Mouse (Mus musculus) embryonic facial prominence, embryonic 12.5 days (tissue): ENCODE results near the gene Disc1. TPM values are rescaled to one million over a fixed set of nuclear protein-coding genes. Genes with fewer than 3 reads are reported as not detected.

Experiments
- ATAC-seq: fragments of 200-750 bp; cut with Nextera tagmentation; 2 replicates; pipeline ENCODE4 v1.8.0; 2017; ENCODE audit not compliant: insufficient number of reproducible peaks, insufficient read depth, low FRiP score, low TSS enrichment
- H3K27ac ChIP-seq: fragments of 300-500 bp; sonication (generic); 2 replicates; pipeline ENCODE4 v1.5.1; 2016; ENCODE audit warnings: mild to moderate bottlenecking
- H3K27me3 ChIP-seq: fragments of 300-500 bp; sonication (generic); 2 replicates; pipeline ENCODE4 v1.6.1; 2016; ENCODE audit warnings: mild to moderate bottlenecking, moderate library complexity
- H3K36me3 ChIP-seq: fragments of 300-500 bp; sonication (generic); 2 replicates; pipeline ENCODE4 v1.6.1; 2016; ENCODE audit warnings: mild to moderate bottlenecking
- H3K4me1 ChIP-seq: fragments of 300-500 bp; sonication (generic); 2 replicates; pipeline ENCODE4 v1.6.1; 2016
- H3K4me2 ChIP-seq: fragments of 300-500 bp; sonication (generic); replicated peaks from 2 replicates; pipeline ENCODE4 v1.6.1; 2016; ENCODE audit warnings: mild to moderate bottlenecking, moderate library complexity
- H3K4me3 ChIP-seq: fragments of 300-500 bp; sonication (generic); 2 replicates; pipeline ENCODE4 v1.5.1; 2016; ENCODE audit warnings: mild to moderate bottlenecking
- H3K9ac ChIP-seq: fragments of 300-500 bp; sonication (generic); 2 replicates; pipeline ENCODE4 v1.6.1; 2016; ENCODE audit warnings: mild to moderate bottlenecking, moderate library complexity
- H3K9me3 ChIP-seq: fragments of 300-500 bp; sonication (generic); 2 replicates; pipeline ENCODE4 v1.6.1; 2016; ENCODE audit warnings: mild to moderate bottlenecking, moderate library complexity
- WGBS: fragments of 180-500 bp; shearing (Covaris S2); methylation state at CpG from one replicate; pipeline ENCODE4 v1.1.7; 2016; 5-methylcytosine and 5-hydroxymethylcytosine counted together
- polyA plus RNA-seq: library from polyadenylated mRNA; unstranded; fragments of >200 nt; fragmentation: Nextera tagmentation; extraction: Ambion mirVana; gene quantifications from 2 replicates; pipeline ENCODE4 v1.2.1, GENCODE M21; 2016

The Disc1 gene
- polyA plus RNA-seq, 1 experiment from 2014 or later: 2.9 TPM

DNA sequence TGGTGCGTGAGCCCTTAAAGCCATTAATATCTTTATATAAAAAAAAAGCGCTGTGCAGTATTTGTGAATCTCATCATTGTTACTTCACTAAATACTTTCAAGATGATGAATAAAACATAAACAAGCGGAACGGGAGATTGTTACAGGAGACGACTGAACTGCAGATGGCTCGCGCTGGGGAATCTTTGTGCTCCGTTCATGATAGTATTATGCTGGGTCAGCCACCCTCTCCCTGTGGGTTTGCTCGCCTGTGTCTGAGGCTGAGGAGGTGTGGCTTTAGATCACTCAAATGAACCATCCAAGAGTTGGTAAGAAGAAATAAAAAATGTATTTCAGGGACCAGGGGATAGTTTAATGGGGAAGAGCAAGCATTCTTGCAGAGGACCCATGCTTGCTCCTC, 113.0 kb downstream of the Disc1 start:
- Histone ChIP-seq H3K9me3 (no peaks in the 10 kb centered on the region), H3K27me3 (no peaks in the 10 kb centered on the region), H3K4me1 (no peaks in the 10 kb centered on the region), H3K9ac (no peak overlapping the region), H3K27ac (no peak overlapping the region), H3K4me3 (no peak overlapping the region), H3K4me2 (no peak overlapping the region), H3K36me3 (no peaks in the 10 kb centered on the region)
- WGBS: 74% methylated on average over 9 of the region's 9 CpGs
- no peak for ATAC-seq

DNA sequence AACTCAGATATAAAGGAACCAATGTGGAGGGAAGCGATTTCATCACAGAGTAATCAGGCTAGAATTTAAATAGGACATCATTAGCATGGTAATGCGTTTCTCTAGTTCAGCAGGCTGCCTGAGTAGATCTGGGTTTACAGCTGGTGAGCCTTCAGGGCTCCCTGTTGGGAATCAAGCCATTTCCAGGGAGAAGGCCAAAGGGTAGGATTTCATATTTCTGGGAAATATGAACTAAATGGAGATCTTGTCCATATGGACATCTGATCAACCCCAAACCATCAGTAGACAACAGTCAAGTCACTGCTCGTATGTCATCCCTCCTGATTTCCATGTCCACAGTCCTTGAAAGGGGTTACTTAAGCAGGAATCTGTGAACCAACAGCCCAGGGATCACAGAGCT, 115.6 kb downstream of the Disc1 start:
- no peaks in the 10 kb centered on the region for H3K9me3 ChIP-seq
- ATAC-seq: no peak
- WGBS: 42% methylated on average over 3 of the region's 3 CpGs

DNA sequence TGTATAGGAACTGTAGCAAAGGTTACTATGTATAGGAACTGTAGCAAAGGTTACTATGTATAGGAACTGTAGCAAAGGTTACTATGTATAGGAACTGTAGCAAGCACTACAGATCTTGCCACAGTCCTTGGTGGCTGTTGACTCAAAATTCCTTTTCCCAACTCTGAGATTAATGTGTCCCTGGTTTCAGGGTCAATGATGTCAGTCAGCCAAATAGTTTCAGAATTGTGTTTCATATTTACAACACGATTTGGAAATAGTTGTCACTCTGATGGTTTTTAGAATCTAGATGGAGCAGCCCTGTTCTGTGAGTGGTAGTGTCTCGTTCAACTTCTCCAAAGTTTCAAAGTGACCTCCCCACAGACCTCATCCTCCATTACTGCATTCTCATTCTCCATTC, 117.5 kb downstream of the Disc1 start:
- H3K36me3 ChIP-seq: no peaks in the 10 kb centered on the region
- H3K27me3 ChIP-seq: 0 out of 2 replicates have a peak, but pooled peaks cover 3% of the 10 kb centered on the region
- H3K4me3 ChIP-seq: no peak overlapping the region
- H3K4me1 ChIP-seq: 0 out of 2 replicates have a peak, but pooled peaks cover 5% of the 10 kb centered on the region
- H3K27ac ChIP-seq: no peak overlapping the region
- no peak for ATAC-seq
- H3K9ac ChIP-seq: no peak overlapping the region
- H3K4me2 ChIP-seq: no peak overlapping the region
- WGBS: 84% methylated on average over 2 of the region's 2 CpGs
- no peaks in the 10 kb centered on the region for H3K9me3 ChIP-seq

More for the DNA sequence above, 115.6 kb downstream of the Disc1 start:
- Histone ChIP-seq H3K27ac (no peak overlapping the region), H3K4me2 (no peak overlapping the region), H3K4me3 (no peak overlapping the region), H3K27me3 (0 out of 2 replicates have a peak, but pooled peaks cover 3% of the 10 kb centered on the region), H3K9ac (no peak overlapping the region), H3K36me3 (no peaks in the 10 kb centered on the region), H3K4me1 (0 out of 2 replicates have a peak, but pooled peaks cover 2% of the 10 kb centered on the region)

DNA sequence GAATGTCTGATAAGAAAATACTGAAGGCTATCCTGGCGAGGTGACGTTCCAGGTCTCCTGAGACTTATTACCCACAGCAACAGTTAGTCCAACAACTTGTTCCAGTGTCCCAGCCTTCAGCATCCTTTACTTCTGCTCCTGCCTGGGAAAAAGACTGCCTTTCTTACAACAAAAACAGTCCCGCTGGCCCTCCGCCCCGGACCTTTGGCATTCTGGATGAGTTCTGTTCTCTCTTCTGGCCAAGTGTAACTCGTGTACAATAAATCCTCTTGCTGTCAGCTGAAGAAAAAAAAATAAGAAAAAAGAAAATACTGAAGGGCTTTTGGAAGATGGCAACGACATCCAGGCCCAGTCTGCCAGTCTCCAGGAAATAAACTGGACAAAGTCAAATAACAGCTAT, 120.2 kb downstream of the Disc1 start:
- WGBS: 88% methylated on average over 7 of the region's 7 CpGs
- Histone ChIP-seq H3K27me3 (0 out of 2 replicates have a peak, but pooled peaks cover 3% of the 10 kb centered on the region), H3K4me3 (no peak overlapping the region), H3K36me3 (no peaks in the 10 kb centered on the region), H3K9ac (no peak overlapping the region), H3K9me3 (no peaks in the 10 kb centered on the region), H3K4me1 (peaks cover 5% of the 10 kb centered on the region; the same call in 1 of the 2 replicates), H3K27ac (no peak overlapping the region), H3K4me2 (no peak overlapping the region)
- ATAC-seq: no peak

DNA sequence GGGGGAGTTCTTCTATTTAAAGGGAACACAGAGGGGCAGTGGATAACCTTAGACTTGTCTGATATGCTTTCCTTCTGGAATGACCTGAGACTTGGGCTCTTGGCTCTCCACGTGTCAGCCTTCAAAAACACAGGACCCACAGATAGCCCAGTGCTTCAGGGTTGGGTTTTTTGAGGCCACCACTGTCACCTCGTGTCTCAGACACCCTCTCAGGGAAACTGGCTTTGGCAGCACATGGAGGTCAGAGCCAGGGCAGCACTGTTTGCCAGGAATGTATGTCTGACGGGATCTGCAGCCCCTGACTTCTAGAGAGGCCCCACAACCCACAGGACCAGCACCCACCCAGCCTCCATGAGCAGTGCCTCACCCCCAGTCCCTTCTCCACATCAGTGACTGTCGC, 120.9 kb downstream of the Disc1 start:
- no peaks in the 10 kb centered on the region for H3K36me3 ChIP-seq
- H3K4me2 ChIP-seq: no peak overlapping the region
- 0 out of 2 replicates have a peak, but pooled peaks cover 3% of the 10 kb centered on the region for H3K27me3 ChIP-seq
- peaks cover 5% of the 10 kb centered on the region; the same call in 1 of the 2 replicates for H3K4me1 ChIP-seq
- no peak overlapping the region for H3K27ac ChIP-seq
- H3K9ac ChIP-seq: no peak overlapping the region
- WGBS: 57% methylated on average over 4 of the region's 4 CpGs
- ATAC-seq: no peak
- H3K4me3 ChIP-seq: no peak overlapping the region
- H3K9me3 ChIP-seq: no peaks in the 10 kb centered on the region

DNA sequence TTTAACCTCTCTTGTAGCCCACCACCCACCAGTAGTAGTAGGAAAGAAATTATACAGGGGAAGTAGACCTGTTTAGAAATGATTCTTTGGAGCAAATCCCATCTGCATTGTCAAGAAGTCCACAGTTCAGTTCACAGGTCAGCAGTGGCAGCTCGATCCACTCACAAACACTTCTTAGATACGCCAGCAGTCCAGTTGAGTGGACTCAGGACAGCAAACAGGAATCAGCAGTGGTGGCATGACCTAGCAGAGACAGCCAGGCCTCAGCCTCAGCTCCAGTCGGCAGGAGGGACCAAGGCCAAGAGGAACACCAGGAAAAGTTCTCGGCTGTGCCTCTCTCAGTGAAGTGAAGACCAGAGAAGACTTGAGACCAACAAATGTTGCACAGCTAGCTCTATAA, 121.7 kb downstream of the Disc1 start:
- ATAC-seq: no peak
- Histone ChIP-seq H3K27me3 (0 out of 2 replicates have a peak, but pooled peaks cover 3% of the 10 kb centered on the region), H3K36me3 (no peaks in the 10 kb centered on the region), H3K9me3 (no peaks in the 10 kb centered on the region), H3K27ac (no peak overlapping the region), H3K4me1 (peaks cover 5% of the 10 kb centered on the region; the same call in 1 of the 2 replicates), H3K9ac (no peak overlapping the region), H3K4me3 (no peak overlapping the region), H3K4me2 (no peak overlapping the region)
- 89% methylated on average over 4 of the region's 4 CpGs for WGBS

DNA sequence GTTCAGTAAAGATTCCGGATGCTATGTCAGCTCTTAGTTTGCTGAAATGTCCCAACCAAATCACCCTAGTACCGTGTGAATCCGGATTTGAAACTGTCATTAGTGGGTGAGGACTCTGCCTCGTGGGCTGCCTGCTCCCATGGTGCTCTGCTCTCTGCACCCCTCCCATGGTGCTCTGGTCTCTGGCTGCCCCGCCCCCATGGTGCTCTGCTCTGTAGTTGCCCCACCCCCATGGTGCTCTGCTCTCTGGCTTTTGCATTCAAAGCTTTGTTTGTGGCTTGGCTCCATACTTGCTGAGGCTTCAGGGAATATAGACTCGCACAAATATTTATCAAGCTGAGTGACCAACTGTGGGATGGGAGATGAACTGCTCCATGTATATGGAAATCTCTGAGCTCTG, 123.1 kb downstream of the Disc1 start:
- 83% methylated on average over 6 of the region's 6 CpGs for WGBS
- Histone ChIP-seq H3K36me3 (no peaks in the 10 kb centered on the region), H3K27me3 (0 out of 2 replicates have a peak, but pooled peaks cover 3% of the 10 kb centered on the region), H3K9ac (no peak overlapping the region), H3K27ac (no peak overlapping the region), H3K4me2 (no peak overlapping the region), H3K9me3 (no peaks in the 10 kb centered on the region), H3K4me3 (no peak overlapping the region), H3K4me1 (peaks cover 5% of the 10 kb centered on the region; the same call in 1 of the 2 replicates)
- ATAC-seq: no peak

DNA sequence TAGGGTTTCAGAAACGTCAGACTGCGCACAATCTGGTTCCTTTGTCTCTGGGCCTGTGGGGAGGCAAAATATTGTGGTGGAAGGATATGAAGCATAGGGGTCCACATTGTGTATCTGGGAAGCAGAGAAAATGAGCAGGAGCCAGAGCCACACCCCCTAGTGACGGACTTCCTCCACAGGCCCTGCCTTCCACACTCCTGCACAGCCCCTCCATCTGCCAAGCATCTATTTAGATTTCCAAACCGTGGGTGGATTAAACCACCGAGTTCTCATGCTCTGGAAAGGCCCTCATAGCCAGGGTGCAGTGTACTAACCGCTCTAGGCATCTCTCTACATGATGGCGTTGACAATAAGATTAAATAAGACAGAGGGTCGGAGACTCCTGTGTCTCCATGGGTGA, 124.0 kb downstream of the Disc1 start:
- H3K9me3 ChIP-seq: no peaks in the 10 kb centered on the region
- 79% methylated on average over 8 of the region's 8 CpGs for WGBS
- no peak overlapping the region for H3K4me2 ChIP-seq
- peaks cover 5% of the 10 kb centered on the region; the same call in 1 of the 2 replicates for H3K4me1 ChIP-seq
- no peak overlapping the region for H3K9ac ChIP-seq
- H3K36me3 ChIP-seq: no peaks in the 10 kb centered on the region
- no peak overlapping the region for H3K4me3 ChIP-seq
- no peak overlapping the region for H3K27ac ChIP-seq
- no peak for ATAC-seq
- H3K27me3 ChIP-seq: 0 out of 2 replicates have a peak, but pooled peaks cover under 1% of the 10 kb centered on the region

DNA sequence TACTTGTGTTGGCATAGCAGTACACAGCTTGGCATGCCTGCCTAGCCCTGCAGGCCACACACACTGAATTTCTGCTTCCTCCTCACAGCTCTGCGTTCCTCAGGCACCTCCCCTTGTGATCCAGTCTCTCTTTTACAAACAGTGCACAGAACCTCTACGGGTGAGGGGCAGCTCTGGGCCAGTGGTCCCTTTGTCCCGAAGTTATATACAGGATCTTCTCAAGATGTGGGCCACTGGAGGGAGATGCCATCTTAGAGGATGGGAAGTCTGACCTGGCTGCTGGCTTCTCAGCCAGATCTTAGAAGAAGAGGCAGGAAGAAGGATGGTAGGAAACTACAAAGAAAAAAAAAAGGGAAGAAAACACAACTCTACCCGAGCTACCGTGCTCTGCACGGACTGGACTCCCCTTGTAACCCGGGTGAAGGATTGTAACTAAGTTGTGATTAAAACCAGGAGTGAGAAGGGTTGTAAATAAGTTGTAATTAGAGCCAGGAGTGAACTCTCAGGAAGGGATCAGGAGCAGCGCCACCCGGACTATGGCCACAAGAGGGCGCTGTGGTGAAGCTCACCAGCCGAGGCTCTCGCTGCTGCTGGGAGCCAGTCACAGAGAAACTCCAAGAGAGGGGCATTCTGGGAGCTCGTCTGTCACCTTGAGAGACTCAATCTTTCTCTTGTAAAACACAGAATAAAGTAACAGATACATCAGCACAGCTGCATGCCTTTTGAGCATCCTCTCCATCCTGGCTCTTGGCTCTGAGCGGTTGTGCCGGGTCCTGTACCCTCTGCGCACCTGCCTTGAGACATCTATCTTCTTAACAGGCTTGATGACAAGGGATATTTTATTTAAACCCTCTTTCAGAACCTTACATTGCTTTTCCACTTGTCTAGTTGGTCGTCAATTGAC, 129.8 kb downstream of the Disc1 start:
- ATAC-seq: no peak
- Histone ChIP-seq H3K4me2 (no peak overlapping the region), H3K9me3 (no peaks in the 10 kb centered on the region), H3K27me3 (peaks cover 7% of the 10 kb centered on the region; the same call in 1 of the 2 replicates), H3K27ac (no peak overlapping the region), H3K9ac (no peak overlapping the region), H3K4me1 (peaks cover 11% of the 10 kb centered on the region), H3K4me3 (no peak overlapping the region), H3K36me3 (no peaks in the 10 kb centered on the region)
- 15% methylated on average over 17 of the region's 17 CpGs for WGBS

DNA sequence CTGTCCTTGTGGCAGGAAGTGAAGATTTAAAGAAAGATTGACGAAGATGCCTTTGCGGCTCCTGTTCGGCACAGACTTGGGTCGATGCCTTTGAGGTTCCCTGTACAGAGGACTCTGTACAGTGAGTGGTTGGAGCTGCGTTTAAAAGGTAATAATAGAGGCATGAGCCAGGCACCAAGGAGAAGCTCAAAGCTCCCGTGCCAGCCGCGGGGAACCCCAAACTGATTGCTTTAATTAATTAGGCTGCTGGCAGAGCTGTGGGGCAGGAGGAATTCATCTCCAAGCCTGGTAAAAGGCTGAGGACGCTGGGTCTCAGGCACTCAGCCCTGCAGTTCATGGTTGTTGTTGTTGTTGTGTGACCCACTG, 130.4 kb downstream of the Disc1 start:
- H3K36me3 ChIP-seq: no peaks in the 10 kb centered on the region
- H3K9ac ChIP-seq: no peak overlapping the region
- peaks cover 11% of the 10 kb centered on the region for H3K4me1 ChIP-seq
- H3K27me3 ChIP-seq: peaks cover 12% of the 10 kb centered on the region; the same call in 1 of the 2 replicates
- H3K4me3 ChIP-seq: no peak overlapping the region
- no peak overlapping the region for H3K27ac ChIP-seq
- no peak overlapping the region for H3K4me2 ChIP-seq
- WGBS: 55% methylated on average over 9 of the region's 9 CpGs
- no peaks in the 10 kb centered on the region for H3K9me3 ChIP-seq
- ATAC-seq: no peak

DNA sequence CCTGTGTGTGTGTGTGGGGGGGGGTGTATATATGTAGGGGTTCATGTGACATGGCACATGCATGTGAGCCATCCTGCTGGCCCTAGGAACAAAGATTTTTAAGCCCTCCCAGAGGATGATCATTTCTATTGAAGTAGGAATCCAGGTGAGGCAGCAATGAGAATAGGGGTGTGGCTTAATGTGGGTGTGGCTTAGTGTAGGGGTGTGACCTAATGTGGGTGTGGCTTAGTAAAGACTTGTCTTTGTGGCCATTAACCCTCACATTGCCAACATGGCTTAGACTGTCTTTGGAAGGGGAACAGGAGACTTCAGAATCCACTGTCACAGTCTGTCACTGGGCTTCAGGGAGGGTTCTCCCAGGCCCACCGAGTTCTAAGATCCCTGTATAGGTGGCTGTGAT, 130.9 kb downstream of the Disc1 start:
- WGBS: 67% methylated on average over 1 of the region's 1 CpGs
- H3K27ac ChIP-seq: no peak overlapping the region
- H3K9ac ChIP-seq: no peak overlapping the region
- H3K4me2 ChIP-seq: no peak overlapping the region
- no peak for ATAC-seq
- no peaks in the 10 kb centered on the region for H3K9me3 ChIP-seq
- H3K27me3 ChIP-seq: peaks cover 12% of the 10 kb centered on the region; the same call in 1 of the 2 replicates
- H3K4me3 ChIP-seq: no peak overlapping the region
- H3K4me1 ChIP-seq: peaks cover 11% of the 10 kb centered on the region
- no peaks in the 10 kb centered on the region for H3K36me3 ChIP-seq

DNA sequence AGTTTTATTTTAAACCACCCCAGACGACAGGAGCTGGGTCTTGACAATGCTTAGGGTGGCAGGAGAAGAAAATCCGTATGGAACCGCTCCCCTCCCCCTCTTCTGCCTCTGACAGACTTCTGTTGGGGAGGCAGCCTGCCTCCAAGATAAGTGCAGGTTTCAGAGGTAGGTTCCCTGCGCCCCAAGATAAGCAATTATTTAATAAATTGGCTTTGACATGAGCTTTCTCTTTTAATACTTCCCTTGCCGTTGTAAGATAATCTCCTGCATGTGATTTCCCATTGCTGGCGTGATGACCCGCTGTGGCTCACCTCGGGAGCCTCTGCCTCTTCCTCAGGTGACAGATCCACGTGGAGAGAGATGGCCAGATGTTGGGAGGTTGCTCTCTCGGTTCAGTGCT, 133.0 kb downstream of the Disc1 start:
- peaks cover 17% of the 10 kb centered on the region for H3K27me3 ChIP-seq
- H3K27ac ChIP-seq: no peak overlapping the region
- H3K9me3 ChIP-seq: no peaks in the 10 kb centered on the region
- ATAC-seq: no peak
- H3K4me3 ChIP-seq: no peak overlapping the region
- no peaks in the 10 kb centered on the region for H3K36me3 ChIP-seq
- no peak overlapping the region for H3K9ac ChIP-seq
- H3K4me1 ChIP-seq: peaks cover 11% of the 10 kb centered on the region
- 24% methylated on average over 10 of the region's 10 CpGs for WGBS
- peak overlapping the region; percentile 18 for H3K4me2 ChIP-seq
